Mouse (Mus musculus) lung, postnatal 0 days (tissue): ENCODE data around the gene Plekhh2. TPM values are rescaled to one million over a fixed set of nuclear protein-coding genes. Genes with fewer than 3 reads are reported as not detected.
A peak's percentile ranks its signal among the peaks of the same experiment; 100 is the strongest.

Experiments used
- ATAC-seq: fragments of 200-750 bp; cut with Nextera tagmentation; 2 replicates; pipeline ENCODE4 v1.8.0; 2017; ENCODE audit warnings: moderate library complexity
- DNase-seq: peaks from one replicate; pipeline ENCODE4 v3.0.0-alpha.2; 2016; ENCODE audit warnings: low spot score
- H3K27ac ChIP-seq: fragments of 300-500 bp; sonication (generic); 2 replicates; pipeline ENCODE4 v1.5.1; 2014; ENCODE audit warnings: antibody characterized with exemption, mild to moderate bottlenecking, low read length, mixed read lengths
- H3K27me3 ChIP-seq: fragments of 300-500 bp; sonication (generic); replicated peaks from 2 replicates; pipeline ENCODE4 v1.6.1; 2014; ENCODE audit warnings: low read length, mixed read lengths; ENCODE audit not compliant: insufficient read depth
- H3K36me3 ChIP-seq: fragments of 300-500 bp; sonication (generic); 2 replicates; pipeline ENCODE4 v1.6.1; 2014; ENCODE audit warnings: low read length, mixed read lengths; ENCODE audit not compliant: insufficient read depth
- H3K4me1 ChIP-seq: fragments of 300-500 bp; sonication (generic); 2 replicates; pipeline ENCODE4 v1.6.1; 2014; ENCODE audit warnings: antibody characterized with exemption, low read depth, low read length, mixed read lengths; ENCODE audit not compliant: insufficient read depth
- H3K4me2 ChIP-seq: fragments of 300-500 bp; sonication (generic); replicated peaks from 2 replicates; pipeline ENCODE4 v1.6.1; 2014; ENCODE audit warnings: low read depth, mild to moderate bottlenecking, low read length, moderate library complexity, mixed read lengths
- H3K4me3 ChIP-seq: fragments of 300-500 bp; sonication (generic); 2 replicates; pipeline ENCODE4 v1.5.1; 2014; ENCODE audit warnings: low read depth, low read length
- H3K9ac ChIP-seq: fragments of 300-500 bp; sonication (generic); replicated peaks from 2 replicates; pipeline ENCODE4 v1.6.1; 2014; ENCODE audit warnings: low read depth, mild to moderate bottlenecking
- H3K9me3 ChIP-seq: fragments of 300-500 bp; sonication (generic); 2 replicates; pipeline ENCODE4 v1.6.1; 2016; ENCODE audit warnings: low read length, mixed read lengths
- CTCF ChIP-seq: IDR thresholded peaks from 2 replicates; pipeline ENCODE4 v1.5.1; 2016; ENCODE audit warnings: antibody characterized with exemption, mild to moderate bottlenecking
- EP300 ChIP-seq: IDR thresholded peaks from 2 replicates; pipeline ENCODE4 v1.6.1; 2016; ENCODE audit warnings: antibody characterized with exemption, mild to moderate bottlenecking, control low read depth
- WGBS: fragments of 180-500 bp; shearing (Covaris S2); extraction: QIAGEN DNeasy Blood & Tissue Kit; methylation state at CpG from one replicate; pipeline ENCODE4 v1.1.7; 2014; 5-methylcytosine and 5-hydroxymethylcytosine counted together
- polyA plus RNA-seq: library from polyadenylated mRNA; unstranded; fragments of >200 nt; fragmentation: Nextera tagmentation; extraction: Ambion mirVana; gene quantifications from 2 replicates; pipeline ENCODE4 v1.2.1, GENCODE M21; 2015

The Plekhh2 gene
- polyA plus RNA-seq, 1 experiment from 2014 or later = 5.1 TPM

GRCm38 (mm10) chr17:84642324-84642723 lies 130.6 kb downstream of the Plekhh2 start:
- no peaks in the 10 kb centered on the region for H3K27me3 ChIP-seq
- no peaks in the 10 kb centered on the region; the same call in 1 of the 2 replicates for H3K4me1 ChIP-seq
- no peak overlapping the region for H3K4me2 ChIP-seq
- no peak overlapping the region for H3K4me3 ChIP-seq
- WGBS = 87% methylated on average over 9 of the region's 9 CpGs
- TF ChIP-seq EP300 = no peak
- TF ChIP-seq CTCF = no peak
- ATAC-seq = no peak
- no peak overlapping the region for H3K9ac ChIP-seq
- no peak for DNase-seq
- H3K9me3 ChIP-seq = no peaks in the 10 kb centered on the region
- H3K27ac ChIP-seq = no peak overlapping the region
- H3K36me3 ChIP-seq = no peaks in the 10 kb centered on the region

- no peaks in the 10 kb centered on the region for H3K9me3 ChIP-seq
- no peak overlapping the region for H3K9ac ChIP-seq
- H3K4me3 ChIP-seq = no peak overlapping the region
- H3K36me3 ChIP-seq = no peaks in the 10 kb centered on the region
- 49% methylated on average over 16 of the region's 16 CpGs for WGBS
- H3K27me3 ChIP-seq = no peaks in the 10 kb centered on the region
- no peak for DNase-seq
- no peak overlapping the region for H3K27ac ChIP-seq
- no peaks in the 10 kb centered on the region; the same call in 1 of the 2 replicates for H3K4me1 ChIP-seq
- no peak overlapping the region for H3K4me2 ChIP-seq
- ATAC-seq = no peak
- TF ChIP-seq EP300 = no peak
- no peak for TF ChIP-seq CTCF
Measured at GRCm38 (mm10) chr17:84644292-84645050, 132.8 kb downstream of the Plekhh2 start.

GRCm38 (mm10) chr17:84645119-84645518 lies 133.4 kb downstream of the Plekhh2 start:
- no peaks in the 10 kb centered on the region for H3K27me3 ChIP-seq
- no peak overlapping the region for H3K4me3 ChIP-seq
- H3K4me2 ChIP-seq = no peak overlapping the region
- no peaks in the 10 kb centered on the region for H3K36me3 ChIP-seq
- WGBS = 44% methylated on average over 9 of the region's 9 CpGs
- H3K9me3 ChIP-seq = no peaks in the 10 kb centered on the region
- no peak for TF ChIP-seq EP300
- no peak for TF ChIP-seq CTCF
- H3K9ac ChIP-seq = no peak overlapping the region
- H3K27ac ChIP-seq = no peak overlapping the region
- DNase-seq = no peak
- peaks cover under 1% of the 10 kb centered on the region; the same call in 1 of the 2 replicates for H3K4me1 ChIP-seq
- ATAC-seq = no peak

- Histone ChIP-seq H3K4me1 (0 out of 2 replicates have a peak, but pooled peaks cover 3% of the 10 kb centered on the region), H3K27ac (no peak overlapping the region), H3K9ac (no peak overlapping the region), H3K4me3 (no peak overlapping the region), H3K36me3 (no peaks in the 10 kb centered on the region), H3K4me2 (no peak overlapping the region), H3K27me3 (no peaks in the 10 kb centered on the region), H3K9me3 (no peaks in the 10 kb centered on the region)
- DNase-seq (no peak), ATAC-seq (no peak)
- TF ChIP-seq EP300 (no peak), CTCF (no peak)
- 26% methylated on average over 3 of the region's 7 CpGs for WGBS
Measured at GRCm38 (mm10) chr17:84645894-84646293, 134.2 kb downstream of the Plekhh2 start.

GRCm38 (mm10) chr17:84646477-84646876 lies 134.8 kb downstream of the Plekhh2 start:
- ATAC-seq = no peak
- WGBS = 77% methylated on average over 2 of the region's 2 CpGs
- H3K9me3 ChIP-seq = no peaks in the 10 kb centered on the region

GRCm38 (mm10) chr17:84647630-84648029 lies 135.9 kb downstream of the Plekhh2 start:
- H3K4me1 ChIP-seq = 0 out of 2 replicates have a peak, but pooled peaks cover 3% of the 10 kb centered on the region
- no peaks in the 10 kb centered on the region for H3K27me3 ChIP-seq
- no peak overlapping the region for H3K4me2 ChIP-seq
- TF ChIP-seq CTCF = no peak
- TF ChIP-seq EP300 = no peak
- no peak overlapping the region for H3K27ac ChIP-seq
- no peak overlapping the region for H3K9ac ChIP-seq
- H3K36me3 ChIP-seq = no peaks in the 10 kb centered on the region
- H3K4me3 ChIP-seq = no peak overlapping the region
- no peaks in the 10 kb centered on the region for H3K9me3 ChIP-seq
- whole genome bisulfite sequencing = 64% methylated on average over 4 of the region's 4 CpGs
- ATAC-seq (no peak), DNase-seq (peak; percentile 42)

More at GRCm38 (mm10) chr17:84646477-84646876, 134.8 kb downstream of the Plekhh2 start:
- H3K36me3 ChIP-seq = no peaks in the 10 kb centered on the region
- TF ChIP-seq EP300 = no peak
- no peaks in the 10 kb centered on the region for H3K27me3 ChIP-seq
- H3K4me1 ChIP-seq = 0 out of 2 replicates have a peak, but pooled peaks cover 3% of the 10 kb centered on the region
- H3K9ac ChIP-seq = no peak overlapping the region
- H3K27ac ChIP-seq = no peak overlapping the region
- DNase-seq = no peak
- H3K4me3 ChIP-seq = no peak overlapping the region
- H3K4me2 ChIP-seq = no peak overlapping the region
